Mouse (Mus musculus): ENCODE data around the gene Mafk.

- TF ChIP-seq FLI1 (IDR thresholded peaks at IDR 0.05; ENCODE audit: low read length) (no peak), GATA1 (IDR thresholded peaks at IDR 0.05; ENCODE audit: borderline replicate concordance, low read length) (no peak)
Measured at GRCm38 (mm10) chr5:139796900-139797299, 5.6 kb downstream of the Mafk start.
